Mouse (Mus musculus) ES-E14 (cell line): ENCODE measurements around the gene Col4a2.

Experiments
- HCFC1 ChIP-seq: IDR thresholded peaks from 2 replicates; pipeline ENCODE4 v1.6.1; 2012; ENCODE audit warnings: low read length, inconsistent platforms, borderline replicate concordance; ENCODE audit not compliant: insufficient read depth
- MAFK ChIP-seq: IDR thresholded peaks from 2 replicates; pipeline ENCODE4 v1.6.1; 2014; ENCODE audit warnings: mild to moderate bottlenecking, low read depth, low read length, inconsistent platforms; ENCODE audit not compliant: insufficient read depth
- ZC3H11A ChIP-seq: IDR thresholded peaks from 2 replicates; pipeline ENCODE4 v1.6.1; 2012; ENCODE audit warnings: low read depth, mild to moderate bottlenecking, inconsistent platforms, low read length, borderline replicate concordance
- ZNF384 ChIP-seq: IDR thresholded peaks from 2 replicates; pipeline ENCODE4 v1.6.1; 2012; ENCODE audit warnings: low read depth, low read length, inconsistent platforms

- TF ChIP-seq HCFC1 (no peak), MAFK (no peak), ZC3H11A (no peak), ZNF384 (no peak)
These were observed 63.3 kb downstream of the Col4a2 start for GRCm38 (mm10) chr8:11375749-11376438.
